Mouse (Mus musculus) stomach, embryonic 16.5 days (tissue): ENCODE data around the gene Ar. TPM values are rescaled to one million over a fixed set of nuclear protein-coding genes. Genes with fewer than 3 reads are reported as not detected.

Experiments used
- ATAC-seq: fragments of 200-750 bp; cut with Nextera tagmentation; 2 replicates; pipeline ENCODE4 v1.8.0; 2017; ENCODE audit warnings: moderate number of reproducible peaks, moderate TSS enrichment; ENCODE audit not compliant: insufficient read depth, low FRiP score
- H3K27ac ChIP-seq: fragments of 300-500 bp; sonication (generic); 2 replicates; pipeline ENCODE4 v1.5.1; 2014; ENCODE audit warnings: low read length
- H3K27me3 ChIP-seq: fragments of 300-500 bp; sonication (generic); 2 replicates; pipeline ENCODE4 v1.6.1; 2014; ENCODE audit warnings: low read length, control low read depth, mixed read lengths; ENCODE audit not compliant: control insufficient read depth, insufficient read depth
- H3K36me3 ChIP-seq: fragments of 300-500 bp; sonication (generic); 2 replicates; pipeline ENCODE4 v1.6.1; 2014; ENCODE audit warnings: low read length; ENCODE audit not compliant: control insufficient read depth, insufficient read depth
- H3K4me1 ChIP-seq: fragments of 300-500 bp; sonication (generic); 2 replicates; pipeline ENCODE4 v1.6.1; 2014; ENCODE audit warnings: low read length, control low read depth, mixed read lengths; ENCODE audit not compliant: control insufficient read depth, insufficient read depth
- H3K4me2 ChIP-seq: fragments of 300-500 bp; sonication (generic); 2 replicates; pipeline ENCODE4 v1.6.1; 2014; ENCODE audit warnings: low read depth, low read length, mixed read lengths
- H3K4me3 ChIP-seq: fragments of 300-500 bp; sonication (generic); replicated peaks from 2 replicates; pipeline ENCODE4 v1.5.1; 2014; ENCODE audit warnings: mild to moderate bottlenecking, low read length
- H3K9ac ChIP-seq: fragments of 300-500 bp; sonication (generic); 2 replicates; pipeline ENCODE4 v1.6.1; 2014; ENCODE audit warnings: low read length
- H3K9me3 ChIP-seq: fragments of 300-500 bp; sonication (generic); replicated peaks from 2 replicates; pipeline ENCODE4 v1.6.1; 2016; ENCODE audit warnings: low read length, control low read depth; ENCODE audit not compliant: control insufficient read depth
- WGBS: fragments of 180-500 bp; shearing (Covaris S2); extraction: QIAGEN DNeasy Blood & Tissue Kit; methylation state at CpG from one replicate; pipeline ENCODE4 v1.1.7; 2014; 5-methylcytosine and 5-hydroxymethylcytosine counted together
- polyA plus RNA-seq: library from polyadenylated mRNA; unstranded; fragments of >200 nt; fragmentation: Nextera tagmentation; extraction: Ambion mirVana; gene quantifications from 2 replicates; pipeline ENCODE4 v1.2.1, GENCODE M21; 2015

Ar gene
- polyA plus RNA-seq, result 0.28 and 0.39 TPM in 2 replicates

DNA sequence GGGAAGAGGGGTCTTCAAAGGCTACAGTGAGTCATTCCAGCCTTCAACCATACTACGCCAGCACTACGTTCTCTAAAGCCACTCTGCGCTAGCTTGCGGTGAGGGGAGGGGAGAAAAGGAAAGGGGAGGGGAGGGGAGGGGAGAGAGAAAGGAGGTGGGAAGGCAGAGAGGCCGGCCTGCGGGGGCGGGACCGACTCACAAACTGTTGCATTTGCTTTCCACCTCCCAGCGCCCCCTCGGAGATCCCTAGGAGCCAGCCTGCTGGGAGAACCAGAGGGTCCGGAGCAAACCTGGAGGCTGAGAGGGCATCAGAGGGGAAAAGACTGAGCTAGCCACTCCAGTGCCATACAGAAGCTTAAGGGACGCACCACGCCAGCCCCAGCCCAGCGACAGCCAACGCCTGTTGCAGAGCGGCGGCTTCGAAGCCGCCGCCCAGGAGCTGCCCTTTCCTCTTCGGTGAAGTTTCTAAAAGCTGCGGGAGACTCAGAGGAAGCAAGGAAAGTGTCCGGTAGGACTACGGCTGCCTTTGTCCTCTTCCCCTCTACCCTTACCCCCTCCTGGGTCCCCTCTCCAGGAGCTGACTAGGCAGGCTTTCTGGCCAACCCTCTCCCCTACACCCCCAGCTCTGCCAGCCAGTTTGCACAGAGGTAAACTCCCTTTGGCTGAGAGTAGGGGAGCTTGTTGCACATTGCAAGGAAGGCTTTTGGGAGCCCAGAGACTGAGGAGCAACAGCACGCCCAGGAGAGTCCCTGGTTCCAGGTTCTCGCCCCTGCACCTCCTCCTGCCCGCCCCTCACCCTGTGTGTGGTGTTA is at the start of gene Ar:
TSS of gene Ar (plus strand) at position 239 of the 812 bp plus-strand sequence.
- 7% methylated on average over 25 of the region's 27 CpGs for WGBS
- Histone ChIP-seq H3K27ac (no peak within 1 kb of the TSS), H3K4me1 (no peaks in the 10 kb centered on the region), H3K9ac (peak within 1 kb of the TSS; percentile 35; the same call in 1 of the 2 replicates), H3K4me3 (peak within 1 kb of the TSS; percentile 41), H3K36me3 (no peaks in the 10 kb centered on the region), H3K9me3 (no peaks in the 10 kb centered on the region), H3K4me2 (peak within 1 kb of the TSS; percentile 55), H3K27me3 (peaks cover 41% of the 10 kb centered on the region)
- peak; percentile 47; the same call in 1 of the 2 replicates for ATAC-seq

- WGBS, result 12% methylated on average over 30 of the region's 30 CpGs
- H3K36me3 ChIP-seq, result no peaks in the 10 kb centered on the region
- no peak overlapping the region for H3K27ac ChIP-seq
- H3K4me3 ChIP-seq, result peak overlapping the region; percentile 41
- H3K4me1 ChIP-seq, result no peaks in the 10 kb centered on the region
- no peak overlapping the region; the same call in 1 of the 2 replicates for H3K9ac ChIP-seq
- H3K4me2 ChIP-seq, result peak overlapping the region; percentile 55
- no peak for ATAC-seq
- H3K9me3 ChIP-seq, result no peaks in the 10 kb centered on the region
- H3K27me3 ChIP-seq, result peaks cover 41% of the 10 kb centered on the region
Observed at GRCm38 (mm10) chrX:98149724-98150392, 1.3 kb downstream of the Ar start.

DNA sequence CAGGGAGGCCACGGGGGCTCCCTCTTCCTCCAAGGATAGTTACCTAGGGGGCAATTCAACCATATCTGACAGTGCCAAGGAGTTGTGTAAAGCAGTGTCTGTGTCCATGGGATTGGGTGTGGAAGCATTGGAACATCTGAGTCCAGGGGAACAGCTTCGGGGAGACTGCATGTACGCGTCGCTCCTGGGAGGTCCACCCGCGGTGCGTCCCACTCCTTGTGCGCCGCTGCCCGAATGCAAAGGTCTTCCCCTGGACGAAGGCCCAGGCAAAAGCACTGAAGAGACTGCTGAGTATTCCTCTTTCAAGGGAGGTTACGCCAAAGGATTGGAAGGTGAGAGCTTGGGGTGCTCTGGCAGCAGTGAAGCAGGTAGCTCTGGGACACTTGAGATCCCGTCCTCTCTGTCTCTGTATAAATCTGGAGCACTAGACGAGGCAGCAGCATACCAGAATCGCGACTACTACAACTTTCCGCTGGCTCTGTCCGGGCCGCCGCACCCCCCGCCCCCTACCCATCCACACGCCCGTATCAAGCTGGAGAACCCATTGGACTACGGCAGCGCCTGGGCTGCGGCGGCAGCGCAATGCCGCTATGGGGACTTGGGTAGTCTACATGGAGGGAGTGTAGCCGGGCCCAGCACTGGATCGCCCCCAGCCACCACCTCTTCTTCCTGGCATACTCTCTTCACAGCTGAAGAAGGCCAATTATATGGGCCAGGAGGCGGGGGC is 2.0 kb downstream of the Ar start:
- H3K27me3 ChIP-seq, result peaks cover 41% of the 10 kb centered on the region
- H3K4me1 ChIP-seq, result no peaks in the 10 kb centered on the region
- H3K4me3 ChIP-seq, result peak overlapping the region; percentile 41
- no peak for ATAC-seq
- H3K9ac ChIP-seq, result no peak overlapping the region
- no peak overlapping the region for H3K27ac ChIP-seq
- no peaks in the 10 kb centered on the region for H3K36me3 ChIP-seq
- H3K9me3 ChIP-seq, result no peaks in the 10 kb centered on the region
- H3K4me2 ChIP-seq, result peak overlapping the region; percentile 55
- WGBS, result 13% methylated on average over 33 of the region's 33 CpGs

GRCm38 (mm10) chrX:98189759-98190158 is 41.2 kb downstream of the Ar start:
- Histone ChIP-seq H3K4me2 (no peak overlapping the region), H3K9ac (no peak overlapping the region), H3K27ac (no peak overlapping the region), H3K4me1 (no peaks in the 10 kb centered on the region), H3K9me3 (no peaks in the 10 kb centered on the region), H3K27me3 (no peaks in the 10 kb centered on the region), H3K4me3 (no peak overlapping the region), H3K36me3 (no peaks in the 10 kb centered on the region)
- ATAC-seq, result no peak

DNA sequence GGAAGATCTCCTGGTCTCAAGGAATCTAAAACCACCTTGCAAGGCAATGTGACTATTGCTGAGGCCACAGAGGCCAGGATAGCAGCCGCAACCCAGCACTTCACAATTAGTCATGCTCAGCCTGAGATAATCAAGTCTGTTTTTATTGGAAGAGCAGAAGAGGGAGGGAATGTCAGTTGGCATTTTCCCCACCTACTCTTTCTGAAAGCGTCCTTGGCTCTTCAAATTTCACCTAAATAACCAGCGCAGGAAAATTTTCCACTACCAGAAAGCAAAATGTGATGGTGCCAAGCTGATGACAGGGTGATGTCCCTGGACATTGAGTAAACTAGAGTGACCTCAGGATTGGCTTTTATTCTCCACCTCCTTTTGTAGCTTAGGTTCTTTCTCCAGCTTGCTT is 57.2 kb downstream of the Ar start:
- Histone ChIP-seq H3K9ac (no peak overlapping the region), H3K4me3 (no peak overlapping the region), H3K4me2 (no peak overlapping the region), H3K4me1 (no peaks in the 10 kb centered on the region), H3K27me3 (no peaks in the 10 kb centered on the region), H3K36me3 (no peaks in the 10 kb centered on the region), H3K27ac (no peak overlapping the region), H3K9me3 (no peaks in the 10 kb centered on the region)
- WGBS, result 55% methylated on average over 3 of the region's 3 CpGs
- ATAC-seq, result no peak

GRCm38 (mm10) chrX:98207166-98207565 is 58.6 kb downstream of the Ar start:
- H3K4me2 ChIP-seq, result no peak overlapping the region
- no peak for ATAC-seq
- 72% methylated on average over 4 of the region's 4 CpGs for WGBS
- H3K4me1 ChIP-seq, result no peaks in the 10 kb centered on the region
- H3K27me3 ChIP-seq, result no peaks in the 10 kb centered on the region
- H3K9ac ChIP-seq, result no peak overlapping the region
- H3K9me3 ChIP-seq, result no peaks in the 10 kb centered on the region
- no peak overlapping the region for H3K4me3 ChIP-seq
- no peak overlapping the region for H3K27ac ChIP-seq
- H3K36me3 ChIP-seq, result no peaks in the 10 kb centered on the region

DNA sequence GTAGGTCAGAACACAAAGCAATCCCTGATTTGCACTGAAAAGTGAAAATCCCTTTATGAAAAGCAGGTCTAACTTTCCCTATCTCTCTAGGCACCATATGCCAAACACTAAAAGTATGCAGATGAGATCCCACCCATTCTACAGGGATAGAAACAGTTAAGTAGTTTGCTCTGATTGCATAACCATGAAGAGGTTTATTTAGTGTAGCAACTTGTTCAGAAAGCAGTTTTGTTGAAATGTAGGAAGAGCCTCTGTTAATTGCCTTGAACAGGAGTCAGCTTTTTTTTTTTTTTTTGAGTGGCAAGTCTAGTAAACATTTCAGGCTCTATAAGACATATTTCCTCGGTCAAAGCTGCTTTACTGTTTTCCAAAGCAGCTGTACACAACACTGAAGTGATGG is 67.5 kb downstream of the Ar start:
- no peak overlapping the region for H3K4me2 ChIP-seq
- no peak overlapping the region for H3K9ac ChIP-seq
- H3K4me1 ChIP-seq, result no peaks in the 10 kb centered on the region
- H3K9me3 ChIP-seq, result no peaks in the 10 kb centered on the region
- no peaks in the 10 kb centered on the region for H3K36me3 ChIP-seq
- H3K4me3 ChIP-seq, result no peak overlapping the region
- no peak overlapping the region for H3K27ac ChIP-seq
- ATAC-seq, result no peak
- no peaks in the 10 kb centered on the region for H3K27me3 ChIP-seq
- WGBS, result 29% methylated on average over 1 of the region's 1 CpGs

DNA sequence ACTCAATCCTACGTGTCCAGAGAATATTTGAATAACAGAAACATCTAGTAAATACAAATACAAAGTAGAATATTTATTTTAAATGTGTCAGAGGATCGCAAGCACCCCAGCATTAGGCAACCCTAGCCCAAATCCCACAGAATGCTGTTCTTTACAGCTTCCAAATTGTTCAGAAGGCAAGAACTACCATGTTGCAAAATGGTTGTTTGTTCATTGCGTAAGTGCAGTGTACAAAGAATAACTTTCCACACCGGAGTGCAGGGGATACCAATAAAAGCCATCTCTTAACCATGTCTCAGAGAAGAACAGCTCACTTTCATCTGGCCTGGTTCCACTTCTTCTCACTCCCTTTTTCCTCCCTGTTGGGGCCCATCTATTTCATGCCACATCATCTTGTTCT is 90.4 kb downstream of the Ar start:
- Histone ChIP-seq H3K4me1 (no peaks in the 10 kb centered on the region), H3K4me3 (no peak overlapping the region)
- WGBS, result 78% methylated on average over 4 of the region's 4 CpGs

GRCm38 (mm10) chrX:98245108-98245507 is 96.5 kb downstream of the Ar start:
- no peaks in the 10 kb centered on the region for H3K27me3 ChIP-seq
- H3K4me2 ChIP-seq, result no peak overlapping the region
- no peaks in the 10 kb centered on the region for H3K4me1 ChIP-seq
- ATAC-seq, result no peak
- no peaks in the 10 kb centered on the region for H3K36me3 ChIP-seq
- 89% methylated on average over 2 of the region's 2 CpGs for WGBS
- no peak overlapping the region for H3K4me3 ChIP-seq
- no peak overlapping the region for H3K9ac ChIP-seq
- H3K9me3 ChIP-seq, result no peaks in the 10 kb centered on the region
- no peak overlapping the region for H3K27ac ChIP-seq

More for the DNA sequence above, 90.4 kb downstream of the Ar start:
- Histone ChIP-seq H3K27ac (no peak overlapping the region), H3K4me2 (no peak overlapping the region), H3K36me3 (no peaks in the 10 kb centered on the region), H3K9ac (no peak overlapping the region), H3K27me3 (no peaks in the 10 kb centered on the region), H3K9me3 (no peaks in the 10 kb centered on the region)
- no peak for ATAC-seq
